Mouse (Mus musculus): ENCODE data around the gene Elmo3. TPM values are rescaled to one million over a fixed set of nuclear protein-coding genes. Genes with fewer than 3 reads are reported as not detected.
A peak's percentile ranks its signal among the peaks of the same experiment; 100 is the strongest.
"Not testable (repeated sequence)": the region's sequence is repeated elsewhere in the genome, so short reads cannot be mapped to it uniquely, and the experiment has no call there.

The Elmo3 gene
- polyA plus RNA-seq, 1 experiment: 1.5 TPM

GRCm38 (mm10) chr8:105288958-105289732, 16.3 kb upstream of the Elmo3 start:
- H3K4me1 ChIP-seq (ENCODE audit: control insufficient read depth, insufficient read depth, low read length): peaks cover 10% of the 10 kb centered on the region; the same call in 1 of the 2 replicates
- H3K27ac ChIP-seq (ENCODE audit: insufficient read depth, low read depth, low read length): peak overlapping the region; percentile 53
- TF ChIP-seq POLR2A (IDR thresholded peaks at IDR 0.05; ENCODE audit: borderline replicate concordance, low read depth, low read length) (no peak), CTCF (IDR thresholded peaks at IDR 0.05; ENCODE audit: low read depth, low read length) (no peak)
- peak overlapping the region; percentile 70 for H3K4me3 ChIP-seq (ENCODE audit: insufficient read depth, low read length)

GRCm38 (mm10) chr8:105289805-105290460, 15.5 kb upstream of the Elmo3 start, which contains the start of gene 4931428F04Rik:
Gene 4931428F04Rik (minus strand): TSS chr8:105289864.
- peak within 1 kb of the TSS; percentile 53 for H3K27ac ChIP-seq (ENCODE audit: insufficient read depth, low read depth, low read length)
- H3K4me3 ChIP-seq (ENCODE audit: insufficient read depth, low read length): peak within 1 kb of the TSS; percentile 70
- H3K4me1 ChIP-seq (ENCODE audit: control insufficient read depth, insufficient read depth, low read length): peaks cover 10% of the 10 kb centered on the region; the same call in 1 of the 2 replicates
- TF ChIP-seq POLR2A (IDR thresholded peaks at IDR 0.05; ENCODE audit: borderline replicate concordance, low read depth, low read length): no peak

GRCm38 (mm10) chr8:105290554-105291314, 14.7 kb upstream of the Elmo3 start:
- Histone ChIP-seq H3K4me3 (ENCODE audit: insufficient read depth, low read length) (no peak overlapping the region), H3K27ac (ENCODE audit: insufficient read depth, low read depth, low read length) (no peak overlapping the region), H3K4me1 (ENCODE audit: control insufficient read depth, insufficient read depth, low read length) (peaks cover 11% of the 10 kb centered on the region)
- TF ChIP-seq POLR2A (IDR thresholded peaks at IDR 0.05; ENCODE audit: borderline replicate concordance, low read depth, low read length): no peak
- peak; percentile 83 for TF ChIP-seq CTCF (IDR thresholded peaks at IDR 0.05; ENCODE audit: low read depth, low read length)

- H3K27ac ChIP-seq (ENCODE audit: insufficient read depth, low read depth, low read length): not testable (repeated sequence)
- peaks cover 15% of the 10 kb centered on the region for H3K4me1 ChIP-seq (ENCODE audit: control insufficient read depth, insufficient read depth, low read length)
These were observed 14.0 kb upstream of the Elmo3 start for GRCm38 (mm10) chr8:105291364-105291763.

GRCm38 (mm10) chr8:105291802-105292201, 13.6 kb upstream of the Elmo3 start:
- H3K27ac ChIP-seq (ENCODE audit: insufficient read depth, low read depth, low read length); H3K4me3 ChIP-seq (ENCODE audit: insufficient read depth, low read length): not testable (repeated sequence)
- H3K4me1 ChIP-seq (ENCODE audit: control insufficient read depth, insufficient read depth, low read length): peaks cover 18% of the 10 kb centered on the region

More at GRCm38 (mm10) chr8:105291364-105291763, 14.0 kb upstream of the Elmo3 start:
- not testable (repeated sequence) for H3K4me3 ChIP-seq (ENCODE audit: insufficient read depth, low read length)

DNA sequence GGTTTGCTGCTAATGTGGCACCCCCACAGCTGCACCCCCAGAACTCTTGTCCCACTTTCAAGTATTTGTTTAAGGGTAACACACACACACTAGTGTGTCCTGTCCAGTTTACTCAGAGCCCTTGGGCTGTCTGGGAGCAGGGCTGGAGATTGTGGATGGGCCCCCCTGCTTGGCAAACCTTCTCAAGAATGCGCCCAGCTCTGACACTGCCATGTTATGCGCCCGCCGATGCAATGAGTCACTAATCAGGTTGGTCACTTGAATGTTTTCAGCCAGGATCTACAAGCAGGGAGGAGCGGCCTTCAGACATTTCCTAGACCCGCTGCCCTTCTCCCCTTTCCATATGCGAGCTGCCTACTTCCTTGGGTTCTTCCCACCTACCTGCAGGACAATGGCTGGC, 12.9 kb upstream of the Elmo3 start:
- Histone ChIP-seq H3K4me3 (ENCODE audit: insufficient read depth, low read length) (no peak overlapping the region), H3K4me1 (ENCODE audit: control insufficient read depth, insufficient read depth, low read length) (peaks cover 21% of the 10 kb centered on the region), H3K27ac (ENCODE audit: insufficient read depth, low read depth, low read length) (no peak overlapping the region)
- TF ChIP-seq CTCF (IDR thresholded peaks at IDR 0.05; ENCODE audit: low read depth, low read length): no peak
- TF ChIP-seq POLR2A (IDR thresholded peaks at IDR 0.05; ENCODE audit: borderline replicate concordance, low read depth, low read length): no peak

DNA sequence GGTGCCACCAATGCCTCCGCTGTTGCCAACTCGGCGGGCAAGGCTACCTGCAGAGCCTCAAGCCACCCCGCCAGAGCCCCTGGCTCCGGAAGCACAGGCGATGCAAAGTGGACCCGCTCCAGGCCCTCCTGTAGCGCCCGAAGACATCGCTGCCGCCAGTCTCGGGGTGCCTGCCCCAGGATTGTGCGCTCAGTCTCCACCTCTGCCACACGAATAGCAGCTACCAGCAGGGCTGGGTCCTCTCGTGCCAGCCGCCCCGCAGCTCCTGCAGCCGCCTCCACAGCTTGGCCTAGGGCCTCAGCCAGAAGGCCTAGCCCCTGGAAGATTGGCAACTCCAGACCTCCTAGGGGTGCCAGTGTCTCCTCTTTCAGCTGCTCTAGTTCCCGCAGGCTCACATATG, 12.0 kb upstream of the Elmo3 start:
- Histone ChIP-seq H3K27ac (ENCODE audit: insufficient read depth, low read depth, low read length) (no peak overlapping the region), H3K4me1 (ENCODE audit: control insufficient read depth, insufficient read depth, low read length) (peaks cover 21% of the 10 kb centered on the region), H3K4me3 (ENCODE audit: insufficient read depth, low read length) (no peak overlapping the region)
- TF ChIP-seq POLR2A (IDR thresholded peaks at IDR 0.05; ENCODE audit: borderline replicate concordance, low read depth, low read length) (no peak), CTCF (IDR thresholded peaks at IDR 0.05; ENCODE audit: low read depth, low read length) (no peak)

- Histone ChIP-seq H3K4me1 (ENCODE audit: control insufficient read depth, insufficient read depth, low read length) (peaks cover 21% of the 10 kb centered on the region), H3K4me3 (ENCODE audit: insufficient read depth, low read length) (no peak overlapping the region), H3K27ac (ENCODE audit: insufficient read depth, low read depth, low read length) (no peak overlapping the region)
- TF ChIP-seq POLR2A (IDR thresholded peaks at IDR 0.05; ENCODE audit: borderline replicate concordance, low read depth, low read length) (no peak), CTCF (IDR thresholded peaks at IDR 0.05; ENCODE audit: low read depth, low read length) (no peak)
These were observed 10.6 kb upstream of the Elmo3 start for GRCm38 (mm10) chr8:105294776-105295175.

- Histone ChIP-seq H3K4me1 (ENCODE audit: control insufficient read depth, insufficient read depth, low read length) (peaks cover 19% of the 10 kb centered on the region), H3K27ac (ENCODE audit: insufficient read depth, low read depth, low read length) (no peak overlapping the region), H3K4me3 (ENCODE audit: insufficient read depth, low read length) (no peak overlapping the region)
- TF ChIP-seq POLR2A (IDR thresholded peaks at IDR 0.05; ENCODE audit: borderline replicate concordance, low read depth, low read length): no peak
- no peak for TF ChIP-seq CTCF (IDR thresholded peaks at IDR 0.05; ENCODE audit: low read depth, low read length)
These were observed 10.1 kb upstream of the Elmo3 start for GRCm38 (mm10) chr8:105295256-105295655.

Measured in bone marrow macrophage, adult 2 months (primary cell).